Comparison of ENCODE assay signal across 18 mouse cellular contexts in genomic region chr2:91723382-91723781, GRCm38 (mm10).
"Had no signal": no experiment of that assay in that cellular context is flagged by ENCODE, and none has a peak within 500 bp of the region (broad histone marks: within the 10 kb centered on the region; RNA-seq: fewer than 3 reads in every experiment).

No protein-coding gene starts in this region.

- DNase-seq: kidney, adult 9 months; kidney, postnatal 14 days; kidney, postnatal 4 days; lung, adult 18-20 months; lung, postnatal 10 days; lung, postnatal 36 days; retina, postnatal 1 day; right cerebral cortex, postnatal 25 days; thymus, adult 18-20 months; thymus, postnatal 36 days had no signal

- H3K27ac ChIP-seq: liver, embryonic 15.5 days; lung, embryonic 15.5 days; midbrain, embryonic 10.5 days; midbrain, embryonic 13.5 days; neural tube, embryonic 13.5 days had no signal

- H3K27me3 ChIP-seq: liver, embryonic 15.5 days; lung, embryonic 15.5 days; megakaryocyte, embryonic 14.5 days; midbrain, embryonic 13.5 days had no signal

- ATAC-seq: midbrain, embryonic 13.5 days; midbrain, embryonic 16.5 days had no signal

- H3K4me1 ChIP-seq: lung, embryonic 15.5 days; midbrain, embryonic 10.5 days; midbrain, embryonic 13.5 days; neural tube, embryonic 13.5 days had no signal

- H3K36me3 ChIP-seq: lung, embryonic 15.5 days had no signal

- H3K4me3 ChIP-seq: liver, embryonic 15.5 days; lung, embryonic 15.5 days; megakaryocyte, embryonic 14.5 days; midbrain, embryonic 10.5 days; midbrain, embryonic 13.5 days; myocyte; neural tube, embryonic 13.5 days had no signal

- H3K9me3 ChIP-seq: liver, embryonic 15.5 days; lung, embryonic 15.5 days; megakaryocyte, embryonic 14.5 days; midbrain, embryonic 10.5 days; midbrain, embryonic 13.5 days; neural tube, embryonic 13.5 days had no signal

- H3K9ac ChIP-seq: liver, embryonic 15.5 days; lung, embryonic 15.5 days; midbrain, embryonic 13.5 days; neural tube, embryonic 13.5 days had no signal

- H3K4me2 ChIP-seq: liver, embryonic 15.5 days; lung, embryonic 15.5 days; midbrain, embryonic 13.5 days; neural tube, embryonic 13.5 days had no signal
